18 mouse cellular contexts compared by ENCODE assay signal in the genomic region with DNA sequence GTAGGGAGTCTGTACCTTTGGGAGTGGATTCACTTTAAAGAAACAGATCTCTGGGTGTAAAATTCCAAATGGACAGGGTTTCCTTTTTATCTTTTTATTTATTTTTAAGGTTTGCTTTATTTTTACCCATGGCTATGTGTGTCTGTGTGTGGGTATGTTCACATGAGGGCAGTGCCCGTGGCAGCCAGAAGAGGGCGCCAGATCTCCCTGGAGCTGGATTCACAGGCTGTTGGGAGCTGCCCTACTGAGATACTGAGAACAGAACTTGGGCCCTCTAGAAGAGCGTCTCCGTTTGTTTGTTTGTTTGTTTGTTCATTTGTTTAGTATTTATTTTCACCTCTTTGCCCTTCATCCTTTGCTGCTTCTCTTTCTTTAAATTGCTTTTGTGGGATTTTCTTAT. TPM values are rescaled to one million over a fixed set of nuclear protein-coding genes. Genes with fewer than 3 reads are reported as not detected.
DNase-seq lines count a peak whose midpoint lies in the region; ATAC-seq and TF ChIP-seq lines count a peak whose summit lies in the region.
"Had no signal": no experiment of that assay in that cellular context is flagged by ENCODE, and none has a peak within 500 bp of the region (broad histone marks: within the 10 kb centered on the region; RNA-seq: fewer than 3 reads in every experiment).

No protein-coding gene starts in this region.

- H3K27ac ChIP-seq in forebrain, postnatal 0 days (ENCODE audit: low read depth, low read length): no peak overlapping the region
- H3K27ac ChIP-seq in forebrain, embryonic 12.5 days: no peak overlapping the region
- H3K27ac ChIP-seq in liver, postnatal 0 days (ENCODE audit: low read depth): no peak overlapping the region
- H3K27ac ChIP-seq in liver, embryonic 12.5 days: no peak overlapping the region
- H3K27ac ChIP-seq: embryonic facial prominence, embryonic 12.5 days; forebrain, embryonic 13.5 days had no signal

- H3K27me3 ChIP-seq in forebrain, postnatal 0 days (ENCODE audit: insufficient read depth, low read length): no peaks in the 10 kb centered on the region
- H3K27me3 ChIP-seq in forebrain, embryonic 12.5 days: no peaks in the 10 kb centered on the region
- no peaks in the 10 kb centered on the region for H3K27me3 ChIP-seq in liver, postnatal 0 days (ENCODE audit: insufficient read depth, low read length)
- no peaks in the 10 kb centered on the region for H3K27me3 ChIP-seq in liver, embryonic 12.5 days (replicated peaks)
- peaks cover 29% of the 10 kb centered on the region for H3K27me3 ChIP-seq in E14TG2a.4 (ENCODE audit: insufficient read depth, low read length)
- H3K27me3 ChIP-seq: embryonic facial prominence, embryonic 12.5 days; forebrain, embryonic 13.5 days; Patski had no signal

- H3K9ac ChIP-seq in forebrain, postnatal 0 days: no peak overlapping the region
- H3K9ac ChIP-seq in forebrain, embryonic 12.5 days: no peak overlapping the region
- H3K9ac ChIP-seq in liver, postnatal 0 days (replicated peaks): no peak overlapping the region
- no peak overlapping the region for H3K9ac ChIP-seq in liver, embryonic 12.5 days
- H3K9ac ChIP-seq: embryonic facial prominence, embryonic 12.5 days; forebrain, embryonic 13.5 days had no signal

- H3K4me3 ChIP-seq in forebrain, postnatal 0 days (ENCODE audit: low read depth, low read length): no peak overlapping the region
- H3K4me3 ChIP-seq in forebrain, embryonic 12.5 days (replicated peaks): no peak overlapping the region
- no peak overlapping the region for H3K4me3 ChIP-seq in liver, postnatal 0 days (ENCODE audit: low read depth, low read length)
- no peak overlapping the region for H3K4me3 ChIP-seq in liver, embryonic 12.5 days
- no peak overlapping the region for H3K4me3 ChIP-seq in E14TG2a.4 (replicated peaks; ENCODE audit: low read length)
- H3K4me3 ChIP-seq: embryonic facial prominence, embryonic 12.5 days; forebrain, embryonic 13.5 days had no signal

- no peaks in the 10 kb centered on the region for H3K36me3 ChIP-seq in forebrain, postnatal 0 days (ENCODE audit: insufficient read depth)
- H3K36me3 ChIP-seq in forebrain, embryonic 12.5 days (replicated peaks): no peaks in the 10 kb centered on the region
- H3K36me3 ChIP-seq in liver, postnatal 0 days (replicated peaks; ENCODE audit: insufficient read depth, low read length): no peaks in the 10 kb centered on the region
- 0 out of 2 replicates have a peak, but pooled peaks cover 3% of the 10 kb centered on the region for H3K36me3 ChIP-seq in liver, embryonic 12.5 days
- no peaks in the 10 kb centered on the region for H3K36me3 ChIP-seq in E14TG2a.4 (ENCODE audit: insufficient read depth, low read length)
- H3K36me3 ChIP-seq: embryonic facial prominence, embryonic 12.5 days had no signal

- H3K4me2 ChIP-seq in forebrain, postnatal 0 days (ENCODE audit: low read depth): no peak overlapping the region
- no peak overlapping the region for H3K4me2 ChIP-seq in forebrain, embryonic 12.5 days
- H3K4me2 ChIP-seq in liver, postnatal 0 days (ENCODE audit: low read depth, low read length): no peak overlapping the region
- no peak overlapping the region for H3K4me2 ChIP-seq in liver, embryonic 12.5 days
- H3K4me2 ChIP-seq: embryonic facial prominence, embryonic 12.5 days; forebrain, embryonic 13.5 days had no signal

- no peak for TF ChIP-seq EP300 in liver, postnatal 0 days (IDR thresholded peaks at IDR 0.05; ENCODE audit: low read depth)

- WGBS in forebrain, postnatal 0 days: 96% methylated on average over 4 of the region's 4 CpGs
- WGBS in forebrain, embryonic 12.5 days: 94% methylated on average over 4 of the region's 4 CpGs
- WGBS in liver, postnatal 0 days (ENCODE audit: insufficient replicate concordance): 83% methylated on average over 4 of the region's 4 CpGs
- 83% methylated on average over 4 of the region's 4 CpGs for WGBS in liver, embryonic 12.5 days (ENCODE audit: insufficient replicate concordance)

- 0 out of 2 replicates have a peak, but pooled peaks cover 5% of the 10 kb centered on the region for H3K9me3 ChIP-seq in forebrain, postnatal 0 days (ENCODE audit: low read length)
- peaks cover 12% of the 10 kb centered on the region; the same call in 1 of the 2 replicates for H3K9me3 ChIP-seq in forebrain, embryonic 12.5 days
- peaks cover 7% of the 10 kb centered on the region for H3K9me3 ChIP-seq in liver, postnatal 0 days (ENCODE audit: low read length)
- H3K9me3 ChIP-seq in liver, embryonic 12.5 days (replicated peaks): 0 out of 2 replicates have a peak, but pooled peaks cover 5% of the 10 kb centered on the region
- peaks cover 3% of the 10 kb centered on the region; the same call in 1 of the 2 replicates for H3K9me3 ChIP-seq in E14TG2a.4 (ENCODE audit: low read length)
- H3K9me3 ChIP-seq: embryonic facial prominence, embryonic 12.5 days had no signal

- DNase-seq in forebrain, postnatal 0 days: no peak
- no peak for DNase-seq in liver, postnatal 0 days
- peak; percentile 18 for DNase-seq in induced T-regulatory cell, adult 2 months (ENCODE audit: low read depth)
- DNase-seq in thymus, postnatal 4 days: no peak
- no peak for DNase-seq in yolk sac, embryonic 10.5 days (ENCODE audit: low spot score)
- DNase-seq: adrenal gland, adult 2 months; cerebellum, postnatal 25 days; gastrocnemius, postnatal 10 days; layer of hippocampus, adult 9-11 months; lung, postnatal 14 days; right cerebral cortex, postnatal 4 days had no signal

- no peak for ATAC-seq in forebrain, postnatal 0 days
- no peak for ATAC-seq in forebrain, embryonic 12.5 days (ENCODE audit: low FRiP score)
- no peak for ATAC-seq in liver, postnatal 0 days
- ATAC-seq in liver, embryonic 12.5 days: no peak
- ATAC-seq: forebrain, embryonic 13.5 days; midbrain, embryonic 16.5 days; Patski had no signal

- peaks cover 6% of the 10 kb centered on the region; the same call in 1 of the 2 replicates for H3K4me1 ChIP-seq in forebrain, postnatal 0 days (ENCODE audit: insufficient read depth)
- H3K4me1 ChIP-seq in forebrain, embryonic 12.5 days: peaks cover 22% of the 10 kb centered on the region
- 0 out of 2 replicates have a peak, but pooled peaks cover 5% of the 10 kb centered on the region for H3K4me1 ChIP-seq in liver, postnatal 0 days (ENCODE audit: insufficient read depth)
- H3K4me1 ChIP-seq in liver, embryonic 12.5 days: peaks cover 5% of the 10 kb centered on the region; the same call in 1 of the 2 replicates
- H3K4me1 ChIP-seq in E14TG2a.4 (replicated peaks; ENCODE audit: low read depth, low read length): peaks cover 10% of the 10 kb centered on the region; the same call in 1 of the 2 replicates

- peak; percentile 35 for TF ChIP-seq CTCF in forebrain, postnatal 0 days (IDR thresholded peaks at IDR 0.05; ENCODE audit: low read depth)
- peak; percentile 48 for TF ChIP-seq CTCF in liver, postnatal 0 days (IDR thresholded peaks at IDR 0.05; ENCODE audit: low read depth)
- TF ChIP-seq CTCF in E14TG2a.4 (conservative IDR thresholded peaks at IDR 0.05; ENCODE audit: low read length): peak; percentile 97

RNA-seq across cellular contexts. Expression of a gene that starts 24.9 kb away (rescaled TPM):
- 1.6 and 2.1 TPM in 2 replicates for total RNA-seq in forebrain, postnatal 0 days (2014; rRNA removed)
- 1.6 and 1.7 TPM in 2 replicates for polyA plus RNA-seq in forebrain, postnatal 0 days (2015; fragmentation: Nextera tagmentation; extraction: Ambion mirVana)
- 0.60 and 0.61 TPM in 2 replicates for polyA plus RNA-seq in forebrain, embryonic 12.5 days (2016; fragmentation: Nextera tagmentation; extraction: Ambion mirVana)
- 11.9 and 13.4 TPM in 2 replicates for polyA plus RNA-seq in liver, postnatal 0 days (2015; fragmentation: Nextera tagmentation; extraction: Ambion mirVana)
- polyA plus RNA-seq in liver, embryonic 12.5 days (2016; fragmentation: Nextera tagmentation; extraction: Ambion mirVana): 9.7 and 10.0 TPM in 2 replicates
- polyA plus RNA-seq: Patski had no signal

Comparison
In these comparisons a context has a peak if more than half of its experiments do, and no peak if none do; other contexts are left out.
1. CTCF ChIP-seq: peak in every context shown above with its lines; median percentile 97 in E14TG2a.4; 48 in liver, postnatal 0 days; 35 in forebrain, postnatal 0 days.